Mouse (Mus musculus): ENCODE results near the gene Arl5a.

Arl5a gene

GRCm38 (mm10) chr2:52378448-52378804 is 46.3 kb downstream of the Arl5a start, which contains the start of gene Neb:
Gene Neb, minus strand, starts transcription at chr2:52378474.
- ChIA-PET POLR2A (interaction anchor here in 2 of 4 experiments (1.2 to 1.6 kb wide), 3 partner anchors 46 to 57 kb away, joined by 3 to 8 read pairs (median 4); partner anchors contain the start of gene Arl5a (in 2 of the 2)), CTCF (interaction anchor here in 3 of 4 experiments (0.7 to 1.3 kb wide), 3 partner anchors 27 to 298 kb away, joined by 3 to 5 read pairs (median 3); no protein-coding TSS in a partner anchor)

GRCm38 (mm10) chr2:52377706-52378447 is 46.8 kb downstream of the Arl5a start:
- ChIA-PET CTCF (interaction anchor here in 2 of 4 experiments (0.7 to 0.8 kb wide), 2 partner anchors 213 to 298 kb away, joined by 3 read pairs; no protein-coding TSS in a partner anchor), POLR2A (interaction anchor here in 2 of 4 experiments (1.2 to 1.6 kb wide), 3 partner anchors 47 to 57 kb away, joined by 3 to 8 read pairs (median 4); partner anchors contain the start of gene Arl5a (in 2 of the 2))

GRCm38 (mm10) chr2:52374706-52375105 is 50.0 kb downstream of the Arl5a start:
- POLR2A ChIA-PET, result no interaction called here
- CTCF ChIA-PET, result no interaction called here

- POLR2A ChIA-PET, result no interaction called here
Measured at GRCm38 (mm10) chr2:52372480-52372879, 52.2 kb downstream of the Arl5a start.

GRCm38 (mm10) chr2:52372080-52372479 is 52.6 kb downstream of the Arl5a start:
- POLR2A ChIA-PET, result no interaction called here
- CTCF ChIA-PET, result no interaction called here

More at GRCm38 (mm10) chr2:52372480-52372879, 52.2 kb downstream of the Arl5a start:
- CTCF ChIA-PET, result no interaction called here

GRCm38 (mm10) chr2:52371066-52371465 is 53.6 kb downstream of the Arl5a start:
- ChIA-PET CTCF (no interaction called here), POLR2A (no interaction called here)

- CTCF ChIA-PET, result no interaction called here
- POLR2A ChIA-PET, result interaction anchor here in 1 of 4 experiments (0.6 to 1.0 kb wide), 2 partner anchors 10 to 383 kb away, joined by 3 to 4 read pairs; no protein-coding TSS in a partner anchor
Measured at GRCm38 (mm10) chr2:52369622-52370021, 55.1 kb downstream of the Arl5a start.

- POLR2A ChIA-PET, result no interaction called here
Measured at GRCm38 (mm10) chr2:52367665-52368064, 57.0 kb downstream of the Arl5a start.

GRCm38 (mm10) chr2:52367248-52367647 is 57.5 kb downstream of the Arl5a start:
- POLR2A ChIA-PET, result no interaction called here
- CTCF ChIA-PET, result interaction anchor here in 1 of 4 experiments (0.5 kb wide), 1 partner anchor 261 kb away, joined by 3 read pairs; no protein-coding TSS in a partner anchor

More at GRCm38 (mm10) chr2:52367665-52368064, 57.0 kb downstream of the Arl5a start:
- CTCF ChIA-PET, result no interaction called here

- CTCF ChIA-PET, result interaction anchor here in 1 of 4 experiments (0.6 kb wide), 1 partner anchor 204 kb away, joined by 4 read pairs; no protein-coding TSS in a partner anchor
- POLR2A ChIA-PET, result interaction anchor here in 1 of 4 experiments (1.0 kb wide), 2 partner anchors 35 to 63 kb away, joined by 4 to 6 read pairs; partner anchors contain the start of gene Arl5a
Measured at GRCm38 (mm10) chr2:52361086-52361485, 63.6 kb downstream of the Arl5a start.

- POLR2A ChIA-PET, result no interaction called here
- CTCF ChIA-PET, result no interaction called here
Measured at GRCm38 (mm10) chr2:52359722-52360121, 65.0 kb downstream of the Arl5a start.

- CTCF ChIA-PET, result no interaction called here
- POLR2A ChIA-PET, result no interaction called here
Measured at GRCm38 (mm10) chr2:52358156-52358555, 66.5 kb downstream of the Arl5a start.

- CTCF ChIA-PET, result no interaction called here
- POLR2A ChIA-PET, result no interaction called here
Measured at GRCm38 (mm10) chr2:52351029-52351428, 73.7 kb downstream of the Arl5a start.
